Mouse (Mus musculus) adrenal gland, postnatal 14 days (tissue): Measurements from ENCODE around the gene Prkcb. TPM values are rescaled to one million over a fixed set of nuclear protein-coding genes. Genes with fewer than 3 reads are reported as not detected.

Experiments used
- DNase-seq: peaks from one replicate; pipeline ENCODE4 v3.0.0; 2021; ENCODE audit warnings: mixed read lengths
- total RNA-seq: library from RNA; stranded (reverse); gene quantifications from 2 replicates; pipeline ENCODE4 v1.2.3, GENCODE M21; 2021

Prkcb gene
- total RNA-seq, 1 experiment from 2014 or later, result 7.5 TPM

DNA sequence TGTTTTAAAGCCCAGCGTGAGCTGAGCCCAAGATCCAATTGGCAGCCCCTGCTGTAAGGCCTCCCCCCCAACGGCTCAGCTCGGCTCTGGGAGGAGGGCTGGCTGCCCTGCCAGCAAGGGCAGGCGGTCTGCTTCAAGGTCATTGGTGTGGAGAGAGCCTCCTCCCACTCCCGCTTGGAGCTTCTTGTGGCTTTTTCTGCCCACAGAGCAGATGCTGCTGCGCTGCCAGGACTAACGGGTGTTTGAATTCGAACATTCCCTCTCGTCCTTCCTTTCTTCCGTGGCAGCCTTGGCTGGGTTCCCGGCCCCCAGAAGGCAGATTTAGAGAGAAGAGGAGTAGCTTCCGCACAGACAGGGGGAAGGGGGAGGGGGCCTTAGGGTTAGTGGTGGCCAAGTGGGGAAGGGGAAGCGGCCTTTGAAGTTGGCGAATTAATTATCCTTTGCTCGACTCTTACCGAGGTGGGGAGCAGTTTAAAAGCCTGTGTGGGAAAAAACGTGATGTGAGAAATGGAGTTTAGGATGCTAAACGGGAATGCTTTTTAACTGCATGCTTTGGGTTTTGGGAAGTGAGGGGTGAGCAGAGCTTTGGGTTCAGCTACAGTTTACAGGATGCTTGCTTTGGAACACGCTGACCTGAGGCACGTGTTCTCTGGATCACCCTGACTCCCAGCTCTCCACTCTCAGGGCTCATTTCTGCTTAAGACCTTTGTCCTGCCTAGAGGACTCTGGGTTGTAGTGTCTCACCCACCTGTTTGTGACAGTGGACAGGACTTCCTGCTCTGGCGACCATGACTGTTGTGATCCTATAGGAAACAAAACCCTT lies 116.2 kb downstream of the Prkcb start:
- peak; percentile 76 for DNase-seq

DNA sequence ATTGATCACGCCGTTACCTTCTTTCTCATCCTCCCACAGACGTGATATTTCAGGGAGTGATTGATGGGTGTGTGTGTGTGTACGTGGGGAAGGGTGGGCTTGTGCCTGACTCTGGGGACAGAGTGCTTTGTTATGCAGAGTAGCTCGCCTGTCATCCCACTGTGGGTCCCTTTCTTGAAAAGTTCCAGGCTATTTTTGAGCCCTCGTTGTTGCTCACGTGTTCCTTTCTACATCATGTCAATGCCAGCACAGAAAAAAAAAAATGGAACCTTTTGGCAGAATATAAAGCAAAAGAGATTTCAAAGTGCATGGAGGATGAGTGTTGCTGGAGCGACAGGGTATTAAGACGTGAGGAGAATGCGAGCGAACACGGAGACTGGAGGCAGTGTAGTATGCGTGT lies 118.1 kb downstream of the Prkcb start:
- no peak for DNase-seq

DNA sequence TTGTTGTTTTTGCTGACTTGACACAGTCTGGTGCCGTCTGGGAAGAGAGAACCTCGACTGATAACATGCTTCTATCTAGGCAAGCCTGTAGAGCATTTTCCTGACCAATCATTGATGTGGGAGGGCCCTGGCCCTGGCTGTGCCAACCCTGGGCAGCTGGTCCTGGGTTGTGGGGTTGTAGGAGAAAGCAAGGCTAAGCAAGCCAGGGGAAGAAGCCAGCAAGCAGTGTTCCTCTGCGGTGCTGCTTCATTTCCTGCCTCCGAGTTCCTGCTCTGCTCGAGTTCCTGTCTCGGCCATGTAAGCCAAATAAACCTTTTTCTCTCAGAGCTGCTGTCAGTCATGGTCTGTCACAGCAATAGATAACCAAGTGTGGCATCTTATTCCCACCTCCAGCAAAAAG lies 121.4 kb downstream of the Prkcb start:
- DNase-seq, result no peak

DNA sequence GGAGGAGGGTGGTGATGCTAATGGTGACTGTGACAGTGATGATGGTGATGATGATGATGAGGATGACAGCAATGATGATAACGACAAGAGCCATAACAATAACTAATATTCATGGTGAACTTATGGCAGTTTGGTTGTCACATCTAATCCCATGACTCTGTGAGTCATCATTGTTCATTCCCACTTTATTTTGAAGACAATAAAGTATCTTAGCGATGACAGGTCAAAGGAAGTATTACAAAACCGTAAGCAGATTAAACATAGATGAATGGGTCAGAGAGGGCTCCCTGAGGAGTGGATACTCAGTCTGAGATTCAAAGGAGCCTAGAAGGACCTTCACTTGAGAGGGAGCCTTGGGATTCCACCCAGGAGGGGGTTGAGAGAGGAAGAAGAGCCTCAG lies 122.3 kb downstream of the Prkcb start:
- no peak for DNase-seq

DNA sequence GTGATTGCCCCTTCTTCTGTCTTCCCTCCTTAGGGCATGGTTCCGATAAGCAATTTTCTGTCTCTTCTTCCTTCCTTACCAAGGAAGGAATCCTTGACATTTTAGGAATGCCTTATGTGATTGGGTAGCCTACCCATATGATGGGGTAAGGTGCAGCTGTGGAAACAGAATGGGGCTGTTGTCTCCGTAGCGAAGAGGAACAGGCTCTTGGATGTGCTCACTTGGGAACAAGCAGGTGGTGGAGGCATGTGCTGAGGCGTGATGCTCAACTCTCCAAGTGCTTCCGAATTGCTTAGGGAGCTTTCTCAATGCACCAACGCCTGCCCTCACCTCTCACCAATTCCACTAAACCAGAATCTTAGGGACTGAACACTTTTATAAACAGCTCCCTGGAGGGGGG lies 124.7 kb downstream of the Prkcb start:
- DNase-seq, result no peak

DNA sequence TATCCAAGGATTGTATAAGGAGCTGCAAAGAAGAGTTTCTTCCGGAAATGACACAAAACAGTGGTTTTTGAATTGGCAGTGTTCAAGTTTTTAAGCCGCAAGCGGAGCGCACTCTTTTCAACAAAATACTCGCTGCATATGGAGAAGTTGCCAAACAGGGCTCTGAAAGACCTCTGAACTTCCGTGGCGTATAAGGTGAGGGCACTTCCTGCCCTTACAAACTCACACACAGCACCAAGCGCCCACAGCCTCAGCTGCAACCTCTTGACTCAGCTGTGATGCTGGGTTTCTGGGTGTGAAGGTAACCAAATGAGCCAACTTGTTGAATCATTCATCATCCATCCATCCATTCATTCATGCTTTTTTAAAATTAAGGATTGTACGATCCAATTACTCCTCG lies 125.6 kb downstream of the Prkcb start:
- no peak for DNase-seq

DNA sequence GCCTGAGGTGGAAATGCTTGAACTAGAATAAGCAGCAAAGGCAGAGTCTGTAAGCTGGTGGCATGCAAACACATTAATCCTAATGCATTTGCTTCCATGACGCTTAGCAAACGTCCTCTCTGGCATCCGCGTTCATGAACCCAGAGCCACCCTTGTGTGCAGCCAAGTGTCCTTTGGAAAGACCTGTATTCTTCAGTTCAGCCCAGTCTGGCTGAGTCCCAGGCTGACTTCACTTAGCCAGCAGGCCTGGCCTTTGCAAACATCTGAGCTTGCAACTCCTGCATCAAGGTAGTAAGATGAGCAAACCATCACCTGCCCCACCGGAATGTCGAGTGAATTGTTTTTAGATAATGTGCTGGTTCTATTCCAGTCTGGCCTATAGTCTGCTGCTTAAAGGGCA lies 126.1 kb downstream of the Prkcb start:
- DNase-seq, result no peak

DNA sequence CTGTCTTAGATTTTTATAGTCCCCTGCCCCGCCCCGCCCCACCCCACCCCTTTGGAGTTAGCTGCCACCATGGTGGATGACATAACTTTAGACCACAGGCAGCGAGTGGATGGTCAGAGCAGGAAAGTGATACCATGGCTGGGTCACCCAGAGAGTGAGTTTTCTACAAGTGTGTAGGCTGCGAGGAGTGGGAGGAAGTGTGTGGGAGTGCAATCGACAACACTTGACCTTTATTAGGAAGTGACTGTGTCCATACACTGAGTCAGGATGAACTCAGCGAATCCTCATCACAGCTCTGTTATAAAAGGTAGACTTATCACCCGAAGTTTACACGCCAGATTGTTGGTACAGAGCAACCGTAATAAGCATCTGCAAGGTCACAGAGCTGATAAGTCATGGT lies 126.8 kb downstream of the Prkcb start:
- no peak for DNase-seq

DNA sequence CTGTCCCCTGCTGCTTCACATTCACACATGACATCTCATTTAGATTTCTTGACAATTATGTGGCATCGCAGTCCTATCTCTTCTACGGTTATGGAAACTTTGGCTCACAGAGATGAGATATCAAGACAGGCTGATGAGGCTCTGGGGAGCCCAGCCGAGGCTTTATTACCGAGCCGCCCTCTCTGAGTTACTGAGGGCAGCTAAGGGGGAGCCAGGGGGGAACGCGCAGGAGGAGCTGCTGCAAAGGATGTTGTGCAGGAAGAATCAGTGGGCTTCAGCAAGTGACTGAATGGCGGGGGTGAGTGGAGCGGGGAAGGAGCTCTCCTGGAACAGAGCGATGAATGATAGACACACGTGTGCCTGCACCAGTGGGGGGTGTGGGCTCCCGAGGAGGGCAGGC lies 127.4 kb downstream of the Prkcb start:
- no peak for DNase-seq

DNA sequence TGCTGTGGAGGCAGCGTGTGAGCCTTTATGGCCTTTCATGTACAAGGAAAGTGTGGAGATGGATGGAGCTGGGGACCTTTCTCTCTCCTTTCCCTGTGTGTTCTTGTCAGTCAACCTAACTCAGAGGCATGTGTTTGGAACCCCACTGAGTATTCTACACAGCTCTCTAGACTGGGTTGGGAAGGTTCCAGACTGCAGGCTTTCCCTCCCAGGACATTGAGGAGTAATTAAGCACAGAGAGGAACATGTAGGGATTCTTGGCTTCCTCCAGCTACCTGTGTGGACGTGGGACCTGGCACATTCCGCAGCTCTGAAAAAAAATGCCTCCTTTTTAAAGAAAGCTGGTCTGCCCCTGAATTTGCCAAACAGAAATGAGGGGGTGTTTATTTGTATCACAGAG lies 130.0 kb downstream of the Prkcb start:
- no peak for DNase-seq

DNA sequence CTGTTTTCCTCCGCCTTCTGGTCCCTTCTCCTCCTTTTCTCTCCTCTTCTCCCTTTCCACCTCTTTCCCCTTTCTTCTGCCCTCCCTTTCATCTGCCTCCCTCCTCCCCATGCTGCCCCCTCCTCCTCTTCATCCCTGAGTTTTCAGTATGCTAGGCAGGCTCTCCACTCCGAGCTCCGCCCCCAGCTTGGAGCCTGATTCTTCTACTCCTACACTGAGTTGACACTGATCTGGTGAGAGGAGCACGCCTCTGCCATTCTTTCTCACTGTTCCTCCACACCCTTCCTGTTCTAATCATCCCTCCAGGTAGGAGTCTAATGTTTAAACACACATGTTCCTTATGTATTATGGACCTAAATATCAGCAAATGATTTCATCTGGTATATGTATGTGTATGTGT lies 135.3 kb downstream of the Prkcb start:
- no peak for DNase-seq

DNA sequence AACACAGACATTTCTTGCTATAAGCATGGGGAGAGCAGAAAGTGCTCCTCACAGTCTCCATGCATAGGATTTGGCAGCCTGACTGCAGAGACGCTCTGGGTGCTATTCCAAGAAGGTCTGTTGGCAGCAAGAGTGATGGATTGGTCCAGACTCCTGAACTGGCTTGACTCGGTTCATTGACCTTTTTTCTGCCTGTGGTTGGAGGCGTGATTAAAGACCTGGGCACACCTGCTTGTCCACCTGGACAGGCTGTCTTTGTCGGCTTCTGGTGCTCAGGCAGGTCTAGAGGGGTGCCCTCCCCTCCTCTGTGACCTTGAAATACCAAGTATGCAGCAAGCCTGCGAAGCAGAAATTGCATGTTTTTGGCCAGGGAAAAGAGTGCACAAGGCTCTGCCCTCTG lies 140.6 kb downstream of the Prkcb start:
- no peak for DNase-seq

DNA sequence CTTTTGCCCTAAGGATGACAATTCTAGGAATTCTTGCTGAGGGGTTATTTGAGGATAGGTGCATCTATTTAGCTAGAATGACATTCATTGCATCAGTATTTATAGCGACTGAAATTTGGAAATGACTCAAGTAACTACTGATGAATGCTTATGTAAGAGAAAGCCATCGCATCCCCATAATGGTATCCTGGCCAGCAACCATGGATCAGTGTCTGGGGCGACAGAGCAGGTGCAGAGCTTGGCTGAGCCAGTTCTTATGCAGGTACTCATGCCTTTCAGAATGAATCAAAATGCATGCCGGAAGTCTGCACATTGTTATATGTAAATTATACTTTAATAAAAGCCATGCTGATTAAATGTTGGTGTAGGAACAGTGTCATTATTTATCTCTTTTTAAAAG lies 143.8 kb downstream of the Prkcb start:
- no peak for DNase-seq

DNA sequence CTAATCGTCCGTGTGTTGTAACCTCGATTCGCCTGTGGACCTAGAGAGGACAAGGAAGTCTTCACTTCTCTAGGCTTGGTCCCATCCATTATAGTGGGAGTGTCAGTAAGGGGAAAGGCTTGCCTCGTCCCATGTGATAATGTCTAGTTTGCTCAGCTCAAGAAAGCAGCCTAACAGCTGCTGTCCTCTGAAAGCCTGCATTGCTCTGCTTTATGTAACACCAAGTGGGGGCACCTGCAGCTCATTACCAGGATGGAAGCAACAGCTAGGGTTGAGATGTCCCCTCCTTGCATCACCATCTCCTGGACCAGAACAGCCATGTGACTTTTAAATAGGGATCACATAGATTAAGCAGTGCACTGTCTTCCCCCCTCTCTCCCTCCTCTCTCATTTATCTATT lies 144.8 kb downstream of the Prkcb start:
- DNase-seq, result no peak

DNA sequence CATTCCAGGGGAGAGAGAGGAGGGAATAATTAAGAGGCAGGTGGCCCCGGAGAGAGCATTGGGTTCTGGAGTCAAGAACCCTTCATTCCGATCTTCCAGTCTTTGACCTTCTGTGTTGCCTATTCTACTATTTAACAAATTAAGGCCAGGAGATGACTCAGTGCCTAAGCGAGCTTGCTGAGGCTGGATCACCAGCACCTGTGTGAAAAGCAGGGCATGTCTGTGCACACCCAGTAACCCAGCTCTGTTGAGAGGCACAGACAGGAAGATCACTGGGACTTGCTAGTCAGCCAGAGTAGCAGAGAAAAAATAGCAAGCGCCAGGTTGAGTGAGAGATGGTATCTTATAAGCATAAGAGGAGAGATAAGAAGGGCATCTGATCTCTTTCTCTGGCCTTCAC lies 146.4 kb downstream of the Prkcb start:
- DNase-seq, result no peak

DNA sequence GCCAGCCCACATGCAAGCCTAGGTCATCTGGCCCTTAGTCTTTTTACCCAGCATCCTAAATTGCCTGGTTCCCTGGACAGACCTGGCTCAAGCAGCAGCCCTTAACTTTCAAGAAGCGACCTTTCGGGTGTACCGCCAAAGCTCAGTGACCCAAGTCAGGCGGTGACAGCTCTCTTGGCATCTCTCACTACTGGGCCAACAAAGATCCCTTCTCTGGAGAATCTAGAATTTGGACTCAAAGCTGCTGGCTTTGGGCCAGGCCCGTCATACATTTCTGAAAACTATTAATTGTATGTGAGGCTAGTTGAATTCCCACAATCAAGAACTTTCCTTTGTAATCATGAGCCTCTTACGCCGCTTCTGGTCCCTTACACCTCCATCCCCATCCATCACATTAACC lies 147.0 kb downstream of the Prkcb start:
- DNase-seq, result no peak

DNA sequence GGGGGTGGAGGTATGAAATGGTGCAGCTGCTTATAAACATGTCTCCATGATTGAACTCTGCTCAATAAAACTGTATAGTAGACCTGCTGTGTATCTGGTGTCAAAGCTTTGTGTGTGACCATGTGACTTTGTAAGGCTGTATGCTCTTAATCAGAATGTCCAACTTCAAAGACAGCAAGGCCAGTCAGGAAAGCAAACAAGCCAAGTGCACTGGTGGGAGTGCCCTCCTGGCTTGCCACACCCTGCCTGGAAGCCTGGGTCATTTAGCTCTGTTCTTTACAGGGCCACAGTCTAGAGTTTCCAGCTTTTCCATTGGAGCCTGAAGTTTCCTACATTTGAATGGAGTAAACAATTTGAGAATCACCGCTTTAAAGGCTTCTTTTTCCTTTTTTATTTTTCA lies 148.8 kb downstream of the Prkcb start:
- DNase-seq, result no peak

DNA sequence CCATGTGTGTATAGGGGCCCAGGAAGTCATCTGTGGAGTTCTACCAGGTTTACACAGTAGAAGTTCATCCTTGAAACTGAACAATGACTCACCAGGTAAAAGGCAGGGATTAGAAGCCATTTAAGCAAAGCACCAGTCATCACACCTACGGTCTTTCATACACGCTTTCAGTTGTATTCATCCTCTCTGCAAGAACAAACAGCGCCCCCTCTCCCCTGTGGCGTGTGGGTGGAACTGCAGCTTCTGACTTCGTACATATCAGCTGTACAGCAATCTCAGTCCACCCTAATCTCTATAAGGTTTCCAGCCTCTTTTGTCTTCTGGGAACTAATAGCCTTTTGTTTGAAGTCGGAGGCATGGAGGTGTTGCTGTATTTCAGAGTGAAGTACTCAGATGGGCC lies 156.5 kb downstream of the Prkcb start:
- DNase-seq, result peak; percentile 58

DNA sequence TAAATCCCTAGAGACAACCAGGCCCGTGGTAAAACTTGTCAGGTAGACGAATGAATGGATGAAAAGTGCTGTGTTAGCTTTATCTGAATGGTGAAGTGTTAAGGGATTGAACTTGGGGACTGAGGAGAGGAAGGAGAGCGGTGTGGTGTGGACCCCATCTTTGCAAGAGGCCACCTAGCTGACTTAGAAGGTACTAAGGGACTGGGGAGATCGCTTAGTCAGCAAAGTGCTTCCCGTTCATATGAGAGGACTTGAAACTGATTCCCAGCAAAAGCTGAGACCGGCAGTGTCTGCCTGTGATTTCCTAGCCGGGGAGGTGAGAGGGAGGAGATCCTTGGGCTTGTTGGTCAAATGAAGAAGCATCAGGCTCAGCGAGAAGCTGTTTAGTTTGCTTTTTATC lies 164.1 kb downstream of the Prkcb start:
- DNase-seq, result no peak

DNA sequence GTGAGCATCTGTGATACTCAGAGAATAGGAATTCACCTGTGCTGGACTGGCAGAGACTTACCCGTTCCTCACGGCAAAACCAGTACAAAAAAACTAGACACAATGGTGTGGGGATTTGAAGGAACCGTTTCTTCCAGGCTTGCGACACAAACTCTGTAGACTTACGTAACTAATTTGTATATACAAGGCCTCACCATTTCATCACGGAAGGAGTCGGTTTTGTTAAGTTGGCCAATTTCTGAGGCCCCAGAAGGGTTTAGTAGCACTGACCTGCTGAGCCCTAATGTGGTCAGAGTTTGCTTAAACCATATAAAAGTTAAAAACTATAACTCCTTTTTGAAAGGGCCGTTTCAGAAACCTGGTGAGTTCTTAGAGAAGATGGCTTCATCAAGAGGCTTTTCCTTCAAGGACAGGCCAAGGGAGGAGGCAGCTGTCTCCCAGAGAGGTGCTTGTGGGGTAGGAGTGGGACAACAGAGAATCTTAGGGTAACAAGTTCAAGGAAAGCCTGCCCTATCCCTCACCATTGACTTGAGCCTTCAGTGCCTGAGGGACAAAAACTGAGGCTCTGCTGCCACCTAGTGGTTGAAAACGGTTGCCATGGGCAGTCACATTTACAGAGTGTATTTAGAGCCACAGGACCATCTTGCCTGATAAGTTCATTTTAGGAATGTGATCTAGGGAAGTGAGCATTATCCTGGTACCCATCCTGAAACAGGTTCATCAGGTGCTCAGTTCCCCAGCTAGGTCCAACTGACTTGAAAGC lies 170.8 kb downstream of the Prkcb start:
- DNase-seq, result peak; percentile 89

DNA sequence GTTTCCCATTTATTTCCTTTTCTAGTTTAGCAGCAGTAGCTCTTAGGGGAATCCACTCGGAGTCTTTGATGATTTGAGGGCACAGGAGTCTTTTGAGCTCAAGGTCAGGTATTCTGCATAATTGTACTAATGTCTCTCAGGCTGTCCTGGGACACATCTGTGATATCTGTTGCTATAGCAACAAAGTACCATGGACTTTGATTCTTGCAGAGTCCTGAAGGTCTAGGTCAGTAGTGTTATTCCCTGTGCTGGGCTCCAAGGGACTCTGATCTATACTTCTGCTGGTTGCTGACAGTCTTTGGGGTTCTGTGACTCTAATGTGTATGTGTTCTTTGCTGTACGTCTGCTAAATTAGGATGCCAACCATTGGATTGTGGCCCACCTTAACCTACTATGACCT lies 171.5 kb downstream of the Prkcb start:
- no peak for DNase-seq

DNA sequence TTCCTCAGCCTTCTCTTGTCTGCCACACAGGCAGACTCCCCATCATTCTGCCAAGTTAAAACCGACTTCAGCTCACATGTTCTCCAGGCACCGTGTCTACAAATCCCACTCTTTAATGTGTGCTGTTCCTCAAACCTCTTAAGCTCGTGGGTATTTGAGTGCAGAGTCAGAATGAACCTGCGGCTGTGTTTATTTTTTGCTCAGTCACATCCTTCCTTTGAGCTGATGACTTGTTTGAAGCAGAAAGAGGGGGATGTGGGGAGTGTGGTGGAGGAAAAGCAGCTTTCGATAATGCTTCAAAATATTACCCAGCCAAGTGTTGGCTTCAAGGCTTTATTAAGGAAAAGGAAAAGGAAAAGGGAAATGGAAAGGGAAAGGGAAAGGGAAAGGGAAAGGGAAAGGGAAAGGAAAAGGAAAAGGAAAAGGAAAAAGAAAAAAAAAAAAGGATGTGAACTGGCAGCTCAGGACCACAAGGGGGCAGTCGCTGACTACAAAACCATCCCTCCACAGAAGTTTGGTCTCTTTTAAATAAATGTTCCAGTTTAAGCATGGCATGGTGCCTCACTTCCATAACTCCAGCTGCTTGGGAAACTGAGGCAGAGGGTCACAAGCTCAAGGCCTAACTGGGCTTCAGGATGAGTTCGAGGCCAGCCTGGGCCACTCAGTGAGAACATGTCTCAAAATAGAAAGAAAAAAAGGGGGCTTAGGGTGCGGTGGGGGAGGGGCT lies 177.4 kb downstream of the Prkcb start:
- peak; percentile 40 for DNase-seq

DNA sequence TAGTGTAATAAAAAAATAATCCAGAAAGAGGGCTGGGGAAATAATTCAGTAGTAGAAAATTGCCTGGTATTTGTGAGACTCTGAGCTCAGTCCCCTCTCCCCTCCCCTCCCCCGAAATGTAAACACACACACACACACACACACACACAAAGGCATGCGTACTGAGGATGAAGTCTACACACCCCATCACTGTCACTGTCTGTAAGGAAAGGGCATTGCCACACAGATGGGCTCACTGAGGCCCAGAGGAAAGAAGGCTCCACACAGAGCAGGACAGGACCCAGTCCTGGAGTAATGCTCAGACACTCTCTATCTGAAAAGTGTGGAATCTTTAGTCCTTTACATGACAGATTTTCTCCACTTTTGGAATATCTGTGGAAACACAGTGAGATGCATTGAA lies 178.2 kb downstream of the Prkcb start:
- no peak for DNase-seq
